Mouse (Mus musculus) MEL (cell line): ENCODE data around the gene Dcdc2b. TPM values are rescaled to one million over a fixed set of nuclear protein-coding genes. Genes with fewer than 3 reads are reported as not detected.

Experiments
- DNase-seq: peaks from one replicate; pipeline ENCODE4 v3.0.0; 2011; ENCODE audit warnings: low read depth, low spot score
- H3K27ac ChIP-seq: 2 replicates; pipeline ENCODE4 v1.5.1; 2012; ENCODE audit warnings: low read depth, mild to moderate bottlenecking, control low read depth, low read length, moderate library complexity; ENCODE audit not compliant: control insufficient read depth
- H3K27me3 ChIP-seq, 2 experiments: fragments of 150-350 bp in 1 of 2; sonication (generic) in 1 of 2; 2 replicates each; pipeline ENCODE4 v1.6.1; 2012; ENCODE audit warnings: low read length in 2 of 2, mild to moderate bottlenecking in 2 of 2, improper control_type of control experiment in 1 of 2, moderate library complexity in 1 of 2; ENCODE audit not compliant: insufficient read depth in 2 of 2, control insufficient read depth in 1 of 2
- H3K36me3 ChIP-seq, 2 experiments: 2 replicates each; pipeline ENCODE4 v1.6.1; 2012 to 2014; ENCODE audit warnings: low read length in 2 of 2, improper control_type of control experiment in 1 of 2, inconsistent platforms in 1 of 2, mild to moderate bottlenecking in 1 of 2; ENCODE audit not compliant: insufficient read depth in 2 of 2, control insufficient read depth in 1 of 2
- H3K4me1 ChIP-seq, 2 experiments: fragments of 150-350 bp in 1 of 2; sonication (generic) in 1 of 2; 2 replicates each; pipeline ENCODE4 v1.6.1; 2012; ENCODE audit warnings: low read length in 2 of 2, improper control_type of control experiment in 1 of 2, mild to moderate bottlenecking in 1 of 2; ENCODE audit not compliant: insufficient read depth in 2 of 2, control insufficient read depth in 1 of 2
- H3K4me3 ChIP-seq, 2 experiments: fragments of 150-350 bp in 1 of 2; sonication (generic) in 1 of 2; 2 replicates each; pipeline ENCODE4 v1.5.1; 2012; ENCODE audit warnings: low read depth in 2 of 2, low read length in 2 of 2, mild to moderate bottlenecking in 2 of 2, moderate library complexity in 2 of 2, control low read depth in 1 of 2, improper control_type of control experiment in 1 of 2; ENCODE audit not compliant: control insufficient read depth in 1 of 2, insufficient read depth in 1 of 2
- H3K79me2 ChIP-seq: 2 replicates; pipeline ENCODE4 v1.6.1; 2012; ENCODE audit warnings: mild to moderate bottlenecking, low read length, moderate library complexity; ENCODE audit not compliant: control insufficient read depth, poor library complexity, insufficient read depth
- H3K9ac ChIP-seq: 2 replicates; pipeline ENCODE4 v1.6.1; 2012; ENCODE audit warnings: low read depth, mild to moderate bottlenecking, control low read depth, low read length, moderate library complexity; ENCODE audit not compliant: control insufficient read depth, poor library complexity, severe bottlenecking
- H3K9me3 ChIP-seq: fragments of 150-350 bp; sonication (generic); replicated peaks from 2 replicates; pipeline ENCODE4 v1.6.1; 2012; ENCODE audit warnings: mild to moderate bottlenecking, low read length, improper control_type of control experiment, moderate library complexity; ENCODE audit not compliant: insufficient read depth
- BHLHE40 ChIP-seq: IDR thresholded peaks from 2 replicates; pipeline ENCODE4 v1.6.1; 2012; ENCODE audit warnings: low read depth, mild to moderate bottlenecking, inconsistent platforms, low read length, improper control_type of control experiment, borderline replicate concordance
- CHD1 ChIP-seq: IDR thresholded peaks from 2 replicates; pipeline ENCODE4 v1.6.1; 2012; ENCODE audit warnings: low read depth, mild to moderate bottlenecking, inconsistent platforms, low read length, improper control_type of control experiment
- CTCF ChIP-seq, 3 experiments: IDR thresholded peaks in 2 of 3; conservative IDR thresholded peaks in 1 of 3; 2 replicates each; pipeline ENCODE4 v1.5.1; 2011 to 2012; ENCODE audit warnings: low read length in 3 of 3, low read depth in 2 of 3, mild to moderate bottlenecking in 2 of 3, improper control_type of control experiment in 1 of 3, inconsistent platforms in 1 of 3, mixed read lengths in 1 of 3, moderate library complexity in 1 of 3; ENCODE audit not compliant: control insufficient read depth in 1 of 3, insufficient read depth in 1 of 3, poor library complexity in 1 of 3, severe bottlenecking in 1 of 3
- MEF2A ChIP-seq: IDR thresholded peaks from 2 replicates; pipeline ENCODE4 v1.6.1; 2014; ENCODE audit warnings: low read depth, mild to moderate bottlenecking, inconsistent platforms, low read length, improper control_type of control experiment; ENCODE audit not compliant: poor library complexity, insufficient replicate concordance, severe bottlenecking; ENCODE audit errors: extremely low read depth
- MXI1 ChIP-seq: IDR thresholded peaks from 2 replicates; pipeline ENCODE4 v1.6.1; 2011; ENCODE audit warnings: mild to moderate bottlenecking, low read depth, low read length, improper control_type of control experiment
- MYB ChIP-seq: IDR thresholded peaks from 2 replicates; pipeline ENCODE4 v1.6.1; 2011; ENCODE audit warnings: mild to moderate bottlenecking, low read depth, low read length, improper control_type of control experiment
- NELFE ChIP-seq: IDR thresholded peaks from 2 replicates; pipeline ENCODE4 v1.6.1; 2011; ENCODE audit warnings: low read depth, low read length, improper control_type of control experiment
- POLR2AphosphoS2 ChIP-seq: IDR thresholded peaks from 2 replicates; pipeline ENCODE4 v1.6.1; 2011; ENCODE audit warnings: low read length, improper control_type of control experiment
- POLR2AphosphoS5 ChIP-seq: IDR thresholded peaks from 2 replicates; pipeline ENCODE4 v1.6.1; 2012; ENCODE audit warnings: low read depth, borderline replicate concordance, mild to moderate bottlenecking, inconsistent platforms, low read length, moderate library complexity, mixed read lengths
- SMC3 ChIP-seq: IDR thresholded peaks from 2 replicates; pipeline ENCODE4 v1.6.1; 2011; ENCODE audit warnings: low read depth, low read length, improper control_type of control experiment
- polyA plus RNA-seq, 2 experiments: library from polyadenylated mRNA; stranded (reverse) in 1 of 2; unstranded in 1 of 2; fragments of >175 nt in 1 of 2; fragments of >200 nt in 1 of 2; gene quantifications; 2 replicates each; pipeline versions ENCODE4 v1.2.1 to v1.2.4; 2012; ENCODE audit warnings: low replicate concordance in 2 of 2, low read depth in 1 of 2; ENCODE audit not compliant: insufficient read length in 2 of 2, insufficient read depth in 1 of 2, missing spikeins in 1 of 2
- total RNA-seq: library from RNA; depleted of rRNA; stranded (reverse); fragments of 300-350 nt; gene quantifications from 2 replicates; pipeline ENCODE4 v1.2.3, GENCODE M21; 2012; rRNA removed

Gene Dcdc2b
- total RNA-seq (0.26 TPM in 1 of 2 replicates, not detected in the other), polyA plus RNA-seq (1 to 10 TPM in 1 of 2 experiments, not detected in 1; 1.3 TPM)

- Histone ChIP-seq H3K27ac (no peak within 1 kb of the TSS), H3K4me3 (no peak within 1 kb of the TSS), H3K79me2 (peaks cover 4% of the 10 kb centered on the region; the same call in 1 of the 2 replicates), H3K4me1 (no peaks in the 10 kb centered on the region), H3K36me3 (no peaks in the 10 kb centered on the region; a peak in 2 of 4 replicates), H3K27me3 (no peaks in the 10 kb centered on the region), H3K9me3 (no peaks in the 10 kb centered on the region), H3K9ac (no peak within 1 kb of the TSS)
- TF ChIP-seq NELFE (no peak), POLR2AphosphoS2 (peak; percentile 41)
- DNase-seq: peak; percentile 41
These were observed at the start of gene Dcdc2b for GRCm38 (mm10) chr4:129614093-129614492. Gene Dcdc2b, minus strand, starts transcription at chr4:129614257.

DNA sequence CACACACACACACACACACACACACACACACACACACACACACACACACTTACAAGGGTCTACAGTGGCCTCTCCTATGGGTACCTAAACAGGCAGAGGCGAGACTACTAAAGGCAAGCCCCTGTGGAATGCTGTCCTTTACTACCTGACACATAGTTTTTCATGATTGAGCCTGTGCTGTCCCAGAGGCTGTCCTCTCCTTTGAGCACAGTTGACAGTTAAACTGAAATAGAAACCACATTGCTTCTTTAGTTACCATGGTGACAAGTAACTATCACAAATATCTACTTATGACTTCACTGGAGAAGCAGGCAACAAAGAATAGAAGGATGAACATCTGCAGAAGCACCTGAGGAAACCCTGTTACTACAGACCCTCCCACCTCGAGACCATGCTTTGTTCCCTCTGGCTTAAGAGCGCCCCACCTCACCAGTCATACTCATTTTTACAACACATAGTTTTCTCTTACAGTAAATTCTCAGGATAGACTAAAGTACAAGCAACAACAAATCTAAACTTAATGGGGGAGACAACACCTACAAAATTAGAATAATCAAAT is 48.3 kb upstream of the Dcdc2b start:
- no peak overlapping the region for H3K9ac ChIP-seq
- TF ChIP-seq MYB: peak; percentile 57; the same call in 1 of the 2 replicates
- no peak for TF ChIP-seq SMC3
- TF ChIP-seq, all 39 proteins: peak for 1
- peaks cover 3% of the 10 kb centered on the region; the same call in 1 of the 2 replicates for H3K79me2 ChIP-seq
- no peak overlapping the region for H3K27ac ChIP-seq
- H3K4me1 ChIP-seq: no peaks in the 10 kb centered on the region
- no peaks in the 10 kb centered on the region for H3K9me3 ChIP-seq
- DNase-seq: no peak
- peaks cover 0 to 12% of the 10 kb centered on the region in 2 experiments; a peak in 3 of 4 replicates for H3K36me3 ChIP-seq
- no peaks in the 10 kb centered on the region for H3K27me3 ChIP-seq
- no peak overlapping the region for H3K4me3 ChIP-seq

GRCm38 (mm10) chr4:129661584-129661983 is 47.5 kb upstream of the Dcdc2b start:
- TF ChIP-seq BHLHE40 (no peak), MEF2A (no peak), POLR2AphosphoS2 (no peak), SMC3 (no peak), CTCF (IDR thresholded peaks at IDR 0.05 in 2 of 3, conservative IDR thresholded peaks at IDR 0.05 in 1 of 3; ENCODE audit: control insufficient read depth in 1 of 3, insufficient read depth in 1 of 3, low read depth in 2 of 3, low read length in 3 of 3, poor library complexity in 1 of 3, severe bottlenecking in 1 of 3) (no peak), MXI1 (no peak), CHD1 (no peak), POLR2AphosphoS5 (no peak), NELFE (no peak)
- Histone ChIP-seq H3K4me1 (no peaks in the 10 kb centered on the region), H3K4me3 (no peak overlapping the region), H3K79me2 (no peaks in the 10 kb centered on the region), H3K36me3 (peaks cover 0 to 12% of the 10 kb centered on the region in 2 experiments; a peak in 3 of 4 replicates), H3K27ac (no peak overlapping the region), H3K27me3 (no peaks in the 10 kb centered on the region), H3K9ac (no peak overlapping the region), H3K9me3 (no peaks in the 10 kb centered on the region)
- no peak for DNase-seq
